Mouse (Mus musculus) heart, adult 2 months (tissue): ENCODE data around the gene Nsmce4a.

ENCODE experiments used
- CTCF ChIP-seq: fragments of 200-600 bp; IDR thresholded peaks from 2 replicates; pipeline ENCODE4 v1.8.1; 2022; ENCODE audit warnings: antibody characterized with exemption, mild to moderate bottlenecking, moderate library complexity
- POLR2A ChIP-seq: fragments of 200-500 bp; IDR thresholded peaks from 2 replicates; pipeline ENCODE4 v1.6.1; 2011; ENCODE audit warnings: mild to moderate bottlenecking, low read depth, low read length, control low read depth; ENCODE audit not compliant: insufficient read depth

DNA sequence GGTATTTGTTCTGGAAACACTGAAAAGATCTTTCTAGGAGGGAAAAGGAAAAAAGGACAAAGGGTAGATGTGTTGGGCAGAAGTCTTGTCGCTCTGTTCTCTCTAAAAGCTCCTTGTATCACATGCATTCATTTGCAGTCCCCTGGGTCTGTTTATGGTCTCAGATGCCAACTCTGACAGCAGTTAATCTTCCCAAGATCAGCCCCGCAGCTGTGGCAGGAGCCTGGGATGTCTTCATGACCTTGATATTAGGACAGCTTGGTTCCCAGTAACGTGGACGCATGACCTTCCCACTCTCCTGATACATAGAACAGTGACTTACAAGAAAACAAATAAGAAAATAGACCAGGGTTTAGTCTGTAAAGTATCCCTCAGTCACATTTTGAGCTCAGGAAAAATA, 41.1 kb upstream of the Nsmce4a start:
- TF ChIP-seq POLR2A: no peak
- TF ChIP-seq CTCF: no peak
